Mouse (Mus musculus): ENCODE data around the gene Hus1.

- TF ChIP-seq CTCF (IDR thresholded peaks at IDR 0.05; ENCODE audit: insufficient read depth, low read depth, low read length) (peak; percentile 47; the same call in 1 of the 2 replicates), POLR2A (IDR thresholded peaks at IDR 0.05; ENCODE audit: insufficient read depth, low read depth, low read length) (no peak)
Observed at GRCm38 (mm10) chr11:8955678-8956077, 55.3 kb downstream of the Hus1 start.
